Mouse (Mus musculus) cerebellum, adult 18-20 months (tissue): Measurements from ENCODE around the gene Ccdc82.

ENCODE experiments used
- DNase-seq, 2 experiments: peaks; one replicate each; pipeline ENCODE4 v3.0.0; 2021

Gene Ccdc82

GRCm38 (mm10) chr9:13300041-13300441, 53.3 kb downstream of the Ccdc82 start:
- peak; percentile 40 to 52 for DNase-seq

GRCm38 (mm10) chr9:13300891-13301782, 54.4 kb downstream of the Ccdc82 start:
- peak in 1 of 2 experiments; percentile 25 for DNase-seq

GRCm38 (mm10) chr9:13302183-13302825, 55.5 kb downstream of the Ccdc82 start:
- peak in 1 of 2 experiments; percentile 4 for DNase-seq

DNA sequence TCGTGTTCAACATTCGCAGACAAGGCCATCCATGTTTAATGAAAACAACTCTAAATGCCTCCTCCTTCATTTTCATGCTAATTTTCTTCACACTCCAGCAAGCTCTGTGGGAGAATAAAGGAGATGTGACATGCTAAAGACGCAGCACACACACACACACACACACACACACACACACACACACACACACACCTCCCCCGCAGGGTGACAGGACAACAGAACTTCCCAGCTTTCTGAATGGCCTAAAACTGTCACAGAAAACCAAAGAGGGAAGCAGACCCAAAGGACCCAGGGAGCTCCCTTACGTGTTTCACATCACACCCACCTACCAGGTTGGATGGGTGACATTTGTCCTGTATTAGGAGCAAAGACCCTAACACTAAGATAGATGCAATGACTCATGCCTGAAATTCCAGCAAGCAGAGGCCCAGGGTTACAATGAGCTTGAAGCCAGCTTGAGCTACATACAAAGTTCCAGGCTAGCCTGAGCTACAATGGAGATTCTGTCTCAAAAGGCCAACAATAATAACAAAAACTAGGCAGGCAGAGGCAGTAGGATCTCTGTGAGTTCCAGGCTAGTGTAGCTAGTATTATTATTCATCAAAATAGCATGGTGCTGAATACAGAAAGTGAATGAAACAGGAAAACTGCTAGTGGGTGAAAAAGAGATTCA, 56.5 kb downstream of the Ccdc82 start:
- peak in 1 of 2 experiments; percentile 5 for DNase-seq

GRCm38 (mm10) chr9:13303976-13304375, 57.2 kb downstream of the Ccdc82 start:
- DNase-seq: peak in 1 of 2 experiments; percentile 9

DNA sequence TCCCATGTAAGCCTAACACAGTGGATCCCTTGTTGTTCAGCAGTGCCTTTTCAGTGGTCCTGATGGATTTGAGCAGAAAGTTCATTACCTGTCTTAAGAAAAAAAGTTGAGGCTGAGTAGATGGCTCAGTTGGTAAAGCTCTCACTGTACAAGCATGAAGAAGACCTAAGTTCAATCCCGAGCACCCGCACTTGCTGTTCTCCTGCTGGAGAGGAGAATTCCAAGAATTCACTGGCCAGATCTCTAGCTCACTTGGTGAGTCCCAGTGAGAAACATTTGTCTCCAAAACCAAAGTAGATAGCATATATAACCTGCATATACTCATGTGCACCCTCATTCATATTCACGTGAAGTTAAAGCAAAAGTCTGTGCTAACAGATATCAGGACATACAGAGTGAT, 59.7 kb downstream of the Ccdc82 start:
- DNase-seq: no peak

DNA sequence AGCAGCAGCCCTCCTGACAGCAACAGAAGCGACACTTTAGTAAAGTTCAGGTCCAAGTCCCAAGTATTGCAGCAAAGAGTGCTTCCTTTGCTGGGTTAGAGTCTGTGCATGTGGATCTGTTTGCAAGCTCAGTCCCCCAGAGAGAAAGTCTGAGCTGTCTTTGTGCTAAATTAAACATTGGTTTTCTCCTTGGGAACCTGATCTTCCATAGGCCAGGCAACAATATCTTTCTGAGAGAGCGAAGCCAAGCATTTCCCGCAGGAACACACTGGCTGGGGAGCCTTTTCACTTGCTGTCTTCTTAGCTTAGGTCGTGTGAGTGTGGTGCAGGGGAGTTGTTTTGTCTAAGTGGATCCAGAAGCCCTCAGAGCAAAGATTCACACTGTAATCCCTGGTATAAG, 60.5 kb downstream of the Ccdc82 start:
- peak in 1 of 2 experiments; percentile 2 for DNase-seq

- DNase-seq: peak in 1 of 2 experiments; percentile 1
Measured at GRCm38 (mm10) chr9:13308718-13309117, 62.0 kb downstream of the Ccdc82 start.

DNA sequence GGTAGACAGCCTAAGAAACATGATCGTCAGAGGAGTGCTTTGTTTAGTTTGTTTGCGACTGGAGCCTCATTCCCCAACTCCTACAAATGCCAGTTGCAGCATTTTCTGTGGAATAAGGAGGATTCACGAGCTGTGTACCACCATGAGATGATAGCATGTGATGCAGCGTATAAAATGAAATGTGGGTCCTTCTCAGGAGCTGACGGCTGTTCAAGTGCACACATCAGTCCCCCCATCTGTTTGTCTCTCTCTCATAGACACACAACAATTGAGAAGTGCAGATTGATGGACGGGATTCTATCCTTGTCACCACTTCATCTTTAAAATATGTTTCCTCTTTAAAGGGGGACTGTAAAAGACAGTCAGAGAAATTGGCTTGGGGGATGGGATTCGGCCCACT, 63.1 kb downstream of the Ccdc82 start:
- peak in 1 of 2 experiments; percentile 1 for DNase-seq

DNA sequence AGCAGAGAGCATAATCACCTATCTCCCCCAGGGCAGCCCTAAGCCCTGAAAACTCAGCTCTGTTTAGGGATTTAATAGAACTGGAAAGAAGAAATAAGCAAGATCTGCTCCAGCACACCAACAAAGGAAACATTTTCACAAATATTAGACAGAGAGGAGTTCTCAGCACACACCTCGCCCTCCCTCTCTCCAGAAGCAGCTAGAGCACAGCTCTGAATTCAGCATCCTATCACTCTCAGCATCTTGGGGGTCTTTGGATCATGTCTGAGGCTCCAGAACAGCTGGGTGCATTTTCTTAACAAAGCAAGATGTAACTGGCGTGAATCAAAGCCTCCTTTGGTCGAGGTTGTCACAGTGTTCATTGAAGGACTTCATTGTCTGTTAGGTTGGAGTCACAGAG, 63.5 kb downstream of the Ccdc82 start:
- DNase-seq: peak in 1 of 2 experiments; percentile 2

DNA sequence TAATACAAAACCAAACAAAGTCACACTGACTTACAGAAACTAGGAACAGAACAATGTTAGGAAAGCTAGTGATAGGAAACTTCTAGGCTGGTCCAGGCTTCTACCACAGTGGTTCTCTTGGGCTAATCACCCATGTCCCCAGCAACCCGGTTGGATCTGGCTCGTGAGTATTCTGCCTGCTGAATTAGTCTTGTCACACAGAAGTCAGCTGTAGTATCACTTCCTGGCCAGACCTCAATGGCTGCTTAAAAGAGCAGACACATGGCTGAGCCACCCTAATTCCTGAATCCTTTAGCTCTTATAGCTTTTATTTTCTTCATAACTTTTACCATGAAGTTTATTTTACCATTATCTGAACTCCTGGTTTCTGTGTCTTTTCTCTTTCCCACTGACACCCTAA, 64.3 kb downstream of the Ccdc82 start:
- DNase-seq: peak in 1 of 2 experiments; percentile 3

- no peak for DNase-seq
Measured at GRCm38 (mm10) chr9:13313923-13314322, 67.2 kb downstream of the Ccdc82 start.

DNA sequence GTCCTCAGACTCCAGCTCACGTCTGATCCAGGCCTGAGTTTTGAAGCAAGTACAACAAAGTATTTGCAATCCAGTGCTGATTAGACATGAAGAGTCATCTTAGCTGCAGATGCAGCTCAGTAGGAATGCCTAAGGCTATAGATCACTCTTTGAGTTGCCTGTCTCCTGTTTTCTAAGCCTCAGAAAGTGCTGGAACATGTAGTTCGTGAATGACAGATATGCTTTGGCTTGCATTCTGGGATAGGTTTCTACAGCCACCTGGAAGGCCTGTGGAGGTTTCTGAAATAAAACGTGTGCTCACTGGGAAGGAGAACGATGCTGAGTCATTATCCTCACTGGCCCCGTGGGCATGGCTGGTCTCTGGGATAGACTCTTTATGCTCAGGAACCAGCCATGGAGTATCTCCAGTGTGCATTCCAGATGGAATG, 67.8 kb downstream of the Ccdc82 start:
- DNase-seq: peak in 1 of 2 experiments; percentile 21

- peak in 1 of 2 experiments; percentile 3 for DNase-seq
Measured at GRCm38 (mm10) chr9:13315393-13315792, 68.6 kb downstream of the Ccdc82 start.

DNA sequence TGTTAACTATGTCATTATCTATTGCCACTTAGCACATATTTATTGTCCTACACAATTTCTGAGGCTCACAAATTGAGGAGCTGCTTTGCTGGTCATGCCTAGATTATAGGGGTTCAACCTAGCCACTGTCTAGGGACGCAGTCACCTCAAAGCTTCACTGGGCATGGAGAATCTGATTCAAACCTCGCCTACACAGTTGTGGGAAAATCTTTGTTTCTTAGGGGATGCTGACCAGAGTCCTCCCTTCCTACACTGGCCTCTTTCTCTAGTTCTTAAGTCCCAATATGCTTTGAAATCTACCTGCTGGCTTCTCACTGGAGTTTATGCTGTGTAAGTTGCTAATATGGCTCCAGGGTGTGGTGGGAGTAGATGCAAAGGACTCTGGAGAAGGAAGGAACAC, 72.8 kb downstream of the Ccdc82 start:
- peak in 1 of 2 experiments; percentile 1 for DNase-seq

GRCm38 (mm10) chr9:13320800-13321364, 74.1 kb downstream of the Ccdc82 start:
- peak in 1 of 2 experiments; percentile 1 for DNase-seq

DNA sequence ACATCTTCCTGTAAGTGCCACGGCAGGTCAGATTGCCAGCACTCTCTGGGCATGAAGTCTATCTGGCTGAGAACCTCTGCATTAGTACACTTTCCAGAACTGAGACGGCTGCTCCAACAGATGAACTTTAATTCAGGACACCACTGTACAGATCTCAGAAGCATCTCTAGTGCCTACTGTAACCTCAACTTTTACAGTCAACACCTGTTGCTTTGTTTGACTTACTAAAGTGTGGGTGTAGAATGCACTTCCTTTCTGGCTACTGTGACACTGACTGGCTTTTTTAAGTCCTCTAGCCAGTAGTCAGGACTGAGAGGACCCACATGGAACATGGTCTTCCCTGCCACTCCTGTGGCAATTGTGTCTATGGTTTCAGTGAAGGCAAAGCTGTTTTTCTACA, 76.3 kb downstream of the Ccdc82 start:
- DNase-seq: peak in 1 of 2 experiments; percentile 3

GRCm38 (mm10) chr9:13323612-13324011, 76.9 kb downstream of the Ccdc82 start:
- DNase-seq: peak in 1 of 2 experiments; percentile 2
